Mouse (Mus musculus): Measurements from ENCODE around the gene Ctc1.

GRCm38 (mm10) chr11:69052824-69053421 is 37.2 kb downstream of the Ctc1 start:
- TF ChIP-seq CTCF (IDR thresholded peaks at IDR 0.05; ENCODE audit: control insufficient read depth, insufficient read depth, insufficient read length) (no peak), FOSL1 (IDR thresholded peaks at IDR 0.05; ENCODE audit: insufficient read depth, low read length, poor library complexity, severe bottlenecking) (no peak), MAX (IDR thresholded peaks at IDR 0.05) (no peak), CEBPB (IDR thresholded peaks at IDR 0.05; ENCODE audit: low read depth) (no peak), USF1 (IDR thresholded peaks at IDR 0.05; ENCODE audit: low read depth) (no peak), MYOD1 (IDR thresholded peaks at IDR 0.05; ENCODE audit: control insufficient read depth, insufficient read length, low read depth) (no peak)
